Mouse (Mus musculus) cortical plate, adult 2 months (tissue): ENCODE measurements at regions not wholly inside any gene's neighbourhood (a gene's known extent, or its start where the extent isn't known, plus 50 kb on each side); places are given as distances from the start of the nearest gene placed in this dataset.

ENCODE experiments used
- CTCF ChIP-seq: fragments of 200-500 bp; IDR thresholded peaks from 2 replicates; pipeline ENCODE4 v1.5.1; 2011; ENCODE audit warnings: mild to moderate bottlenecking, control low read depth, low read length; ENCODE audit not compliant: insufficient read depth; ENCODE audit errors: extremely low read depth
- POLR2A ChIP-seq: fragments of 200-500 bp; IDR thresholded peaks from 2 replicates; pipeline ENCODE4 v1.6.1; 2011; ENCODE audit warnings: mild to moderate bottlenecking, low read length, control low read depth; ENCODE audit not compliant: insufficient read depth; ENCODE audit errors: extremely low read depth

DNA sequence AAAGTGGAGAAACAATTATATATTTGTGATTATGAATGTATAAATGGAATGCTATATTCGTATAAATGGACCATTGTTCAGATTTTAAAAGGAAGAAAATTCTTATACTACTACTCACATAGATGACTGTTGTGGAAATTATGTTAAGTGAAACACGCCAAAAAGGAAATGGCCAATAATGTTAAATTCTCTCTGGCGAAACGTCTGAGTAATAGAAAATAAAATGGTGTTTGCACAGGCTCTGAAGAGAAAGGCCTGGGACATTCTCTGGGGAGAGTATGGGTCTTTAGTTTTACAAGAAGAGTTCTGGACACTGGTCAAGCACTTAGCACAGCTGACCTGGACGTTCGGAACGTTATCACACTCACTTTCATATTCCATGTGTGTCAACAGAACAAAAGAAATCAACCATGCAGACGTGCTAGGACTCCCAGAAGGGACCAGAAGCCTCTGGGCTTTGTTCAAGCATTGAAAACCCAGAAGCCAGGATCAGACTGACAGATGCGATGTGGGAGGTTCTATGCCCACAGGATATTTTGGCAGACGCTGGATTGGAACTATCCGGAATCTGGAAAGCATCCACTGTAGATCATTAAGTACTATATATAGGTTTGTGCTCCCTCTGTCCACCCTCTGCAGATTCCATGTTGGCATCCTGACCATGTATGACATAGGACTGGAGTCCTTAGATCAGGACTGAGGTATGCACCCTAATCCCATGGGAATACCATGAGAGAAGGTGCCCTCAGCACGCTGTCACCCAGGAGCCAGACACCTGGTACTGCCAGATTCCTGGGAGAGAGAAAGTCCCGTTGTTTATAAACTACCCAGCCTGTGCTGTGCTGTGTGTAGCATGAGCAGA is 178.0 kb upstream of the Foxn2 start:
- TF ChIP-seq CTCF (no peak), POLR2A (no peak)
